Mouse (Mus musculus) ES-Bruce4 (cell line): ENCODE measurements around the gene Cntfr.

Experiments used
- CTCF ChIP-seq: IDR thresholded peaks from one replicate; pipeline ENCODE4 v1.8.1; 2011; ENCODE audit warnings: low read depth, low read length
- POLR2A ChIP-seq: IDR thresholded peaks from one replicate; pipeline ENCODE4 v1.8.1; 2011; ENCODE audit warnings: low read length; ENCODE audit not compliant: insufficient read depth

- no peak for TF ChIP-seq POLR2A
- TF ChIP-seq CTCF, result no peak
Measured at GRCm38 (mm10) chr4:41745021-41745420, 48.1 kb upstream of the Cntfr start.
